Mouse (Mus musculus) ES-E14 (cell line): ENCODE results near the gene 1110059E24Rik. TPM values are rescaled to one million over a fixed set of nuclear protein-coding genes. Genes with fewer than 3 reads are reported as not detected.
A peak's percentile ranks its signal among the peaks of the same experiment; 100 is the strongest.

ENCODE experiments used
- DNase-seq: peaks from one replicate; pipeline ENCODE4 v3.0.0-alpha.2; 2013; ENCODE audit warnings: low read depth, low spot score
- H3K27ac ChIP-seq: 2 replicates; pipeline ENCODE4 v1.5.1; 2012; ENCODE audit warnings: low read depth, mild to moderate bottlenecking, low read length, moderate library complexity, mixed read lengths; ENCODE audit not compliant: poor library complexity, insufficient read depth, severe bottlenecking
- H3K36me3 ChIP-seq: 2 replicates; pipeline ENCODE4 v1.6.1; 2012; ENCODE audit warnings: mild to moderate bottlenecking, low read length, moderate library complexity, mixed read lengths; ENCODE audit not compliant: control insufficient read depth, poor library complexity, insufficient read depth, severe bottlenecking
- H3K4me1 ChIP-seq, 2 experiments: fragments of 150-350 bp in 1 of 2; sonication (generic) in 1 of 2; 2 replicates each; pipeline ENCODE4 v1.6.1; 2012; ENCODE audit warnings: low read length in 2 of 2, mild to moderate bottlenecking in 1 of 2, mixed read lengths in 1 of 2; ENCODE audit not compliant: control insufficient read depth in 2 of 2, insufficient read depth in 2 of 2, poor library complexity in 1 of 2
- H3K4me3 ChIP-seq, 2 experiments: fragments of 150-350 bp in 1 of 2; sonication (generic) in 1 of 2; 2 replicates each; pipeline ENCODE4 v1.5.1; 2012; ENCODE audit warnings: low read length in 2 of 2, low read depth in 1 of 2, mild to moderate bottlenecking in 1 of 2, mixed read lengths in 1 of 2; ENCODE audit not compliant: insufficient read depth in 1 of 2, poor library complexity in 1 of 2, severe bottlenecking in 1 of 2
- H3K9ac ChIP-seq: 2 replicates; pipeline ENCODE4 v1.6.1; 2012; ENCODE audit warnings: low read depth, mild to moderate bottlenecking, low read length, mixed read lengths; ENCODE audit not compliant: poor library complexity, insufficient read depth, severe bottlenecking
- H3K9me3 ChIP-seq: fragments of 150-350 bp; sonication (generic); 2 replicates; pipeline ENCODE4 v1.6.1; 2012; ENCODE audit warnings: low read depth, mild to moderate bottlenecking, low read length; ENCODE audit not compliant: control insufficient read depth, insufficient read depth
- CHD2 ChIP-seq: IDR thresholded peaks from 2 replicates; pipeline ENCODE4 v1.6.1; 2014; ENCODE audit warnings: mild to moderate bottlenecking, low read depth, low read length, inconsistent platforms
- HCFC1 ChIP-seq: IDR thresholded peaks from 2 replicates; pipeline ENCODE4 v1.6.1; 2012; ENCODE audit warnings: low read length, inconsistent platforms, borderline replicate concordance; ENCODE audit not compliant: insufficient read depth
- MAFK ChIP-seq: IDR thresholded peaks from 2 replicates; pipeline ENCODE4 v1.6.1; 2014; ENCODE audit warnings: mild to moderate bottlenecking, low read depth, low read length, inconsistent platforms; ENCODE audit not compliant: insufficient read depth
- ZC3H11A ChIP-seq: IDR thresholded peaks from 2 replicates; pipeline ENCODE4 v1.6.1; 2012; ENCODE audit warnings: low read depth, mild to moderate bottlenecking, inconsistent platforms, low read length, borderline replicate concordance
- ZNF384 ChIP-seq: IDR thresholded peaks from 2 replicates; pipeline ENCODE4 v1.6.1; 2012; ENCODE audit warnings: low read depth, low read length, inconsistent platforms
- in situ Hi-C, 2 experiments: fragments of 600-800 bp; cut with MboI; formaldehyde crosslinking; loops; one replicate each; pipeline ENCODE4 v1.15.1; 2025; ENCODE audit warnings: low sequenced_read_pairs in 2 of 2, inconsistent platforms in 1 of 2; ENCODE audit not compliant: unreplicated experiment in 2 of 2
- total RNA-seq: library from RNA; depleted of rRNA; stranded (reverse); fragments of 300-350 nt; gene quantifications from 2 replicates; pipeline ENCODE4 v1.2.3, GENCODE M21; 2012

Gene 1110059E24Rik
- total RNA-seq, 1 experiment, result 38.9 TPM

- H3K4me1 ChIP-seq, result peaks cover 5 to 9% of the 10 kb centered on the region in 2 experiments; a peak in 3 of 4 replicates
- peak within 1 kb of the TSS; percentile 96 for H3K9ac ChIP-seq
- in situ Hi-C loops, result no loop called here
- no peak for TF ChIP-seq ZNF384
- TF ChIP-seq HCFC1, result no peak
- no peak for TF ChIP-seq ZC3H11A
- no peak for TF ChIP-seq CHD2
- TF ChIP-seq MAFK, result no peak
- peak within 1 kb of the TSS; percentile 78 to 99 for H3K4me3 ChIP-seq
- no peaks in the 10 kb centered on the region for H3K9me3 ChIP-seq
- H3K36me3 ChIP-seq, result no peaks in the 10 kb centered on the region
- peak within 1 kb of the TSS; percentile 79 for H3K27ac ChIP-seq
- DNase-seq, result no peak
Observed at GRCm38 (mm10) chr19:21653172-21653981, 601 bp upstream of the 1110059E24Rik start, which contains the start of gene Abhd17b. Gene Abhd17b (plus strand): TSS chr19:21653185.

- Histone ChIP-seq H3K27ac (no peak overlapping the region), H3K36me3 (peaks cover 5% of the 10 kb centered on the region), H3K4me3 (peak overlapping the region; percentile 75 to 78), H3K9me3 (no peaks in the 10 kb centered on the region), H3K9ac (peak overlapping the region; percentile 82; the same call in 1 of the 2 replicates), H3K4me1 (peaks cover 9 to 11% of the 10 kb centered on the region in 2 experiments; a peak in 3 of 4 replicates)
- TF ChIP-seq CHD2, result no peak
- no peak for TF ChIP-seq HCFC1
- TF ChIP-seq ZC3H11A, result no peak
- no peak for TF ChIP-seq ZNF384
- no peak for TF ChIP-seq MAFK
- DNase-seq, result no peak
- in situ Hi-C loops, result no loop called here
Observed at GRCm38 (mm10) chr19:21651664-21652063, 1.1 kb downstream of the 1110059E24Rik start.

- TF ChIP-seq ZC3H11A, result no peak
- TF ChIP-seq HCFC1, result no peak
- TF ChIP-seq MAFK, result no peak
- TF ChIP-seq ZNF384, result no peak
- TF ChIP-seq CHD2, result no peak
Observed at GRCm38 (mm10) chr19:21646142-21646541, 6.6 kb downstream of the 1110059E24Rik start.

GRCm38 (mm10) chr19:21645301-21645700, 7.5 kb downstream of the 1110059E24Rik start:
- Histone ChIP-seq H3K9me3 (no peaks in the 10 kb centered on the region), H3K27ac (no peak overlapping the region), H3K4me3 (no peak overlapping the region), H3K9ac (no peak overlapping the region), H3K4me1 (peaks cover 0 to 6% of the 10 kb centered on the region in 2 experiments; a peak in 2 of 4 replicates), H3K36me3 (peaks cover 5% of the 10 kb centered on the region)
- in situ Hi-C loops, result no loop called here
- no peak for DNase-seq
- no peak for TF ChIP-seq ZC3H11A
- TF ChIP-seq ZNF384, result no peak
- TF ChIP-seq HCFC1, result no peak
- no peak for TF ChIP-seq MAFK
- TF ChIP-seq CHD2, result no peak

More at GRCm38 (mm10) chr19:21646142-21646541, 6.6 kb downstream of the 1110059E24Rik start:
- Histone ChIP-seq H3K4me1 (peaks cover 0 to 6% of the 10 kb centered on the region in 2 experiments; a peak in 2 of 4 replicates), H3K9me3 (no peaks in the 10 kb centered on the region), H3K36me3 (peaks cover 5% of the 10 kb centered on the region), H3K27ac (no peak overlapping the region), H3K4me3 (no peak overlapping the region), H3K9ac (no peak overlapping the region)
- DNase-seq, result no peak
- in situ Hi-C loops, result no loop called here
